Mouse (Mus musculus) thymus, adult 2 months (tissue): ENCODE data around the gene Ebpl. TPM values are rescaled to one million over a fixed set of nuclear protein-coding genes. Genes with fewer than 3 reads are reported as not detected.
"Not testable (repeated sequence)": the region's sequence is repeated elsewhere in the genome, so short reads cannot be mapped to it uniquely, and the experiment has no call there.

ENCODE experiments used
- DNase-seq: peaks from one replicate; pipeline ENCODE4 v3.0.0; 2021
- H3K27ac ChIP-seq: fragments of 200-500 bp; 2 replicates; pipeline ENCODE4 v1.5.1; 2012; ENCODE audit warnings: low read length, control low read depth; ENCODE audit not compliant: control insufficient read depth, insufficient read depth
- H3K27me3 ChIP-seq: fragments of 200-500 bp; 2 replicates; pipeline ENCODE4 v1.6.1; 2012; ENCODE audit warnings: mild to moderate bottlenecking, low read length, moderate library complexity, mixed read lengths; ENCODE audit not compliant: control insufficient read depth, insufficient read depth
- H3K36me3 ChIP-seq: fragments of 200-500 bp; 2 replicates; pipeline ENCODE4 v1.6.1; 2012; ENCODE audit warnings: mild to moderate bottlenecking, low read length, moderate library complexity; ENCODE audit not compliant: control insufficient read depth, insufficient read depth
- H3K4me1 ChIP-seq: fragments of 200-500 bp; replicated peaks from 2 replicates; pipeline ENCODE4 v1.6.1; 2012; ENCODE audit warnings: low read length; ENCODE audit not compliant: control insufficient read depth, insufficient read depth
- H3K4me3 ChIP-seq: fragments of 200-500 bp; 2 replicates; pipeline ENCODE4 v1.5.1; 2012; ENCODE audit warnings: mild to moderate bottlenecking, low read length, control low read depth, moderate library complexity; ENCODE audit not compliant: control insufficient read depth, insufficient read depth
- CTCF ChIP-seq: fragments of 200-500 bp; IDR thresholded peaks from 2 replicates; pipeline ENCODE4 v1.5.1; 2012; ENCODE audit warnings: mild to moderate bottlenecking, control low read depth, low read length, moderate library complexity, borderline replicate concordance; ENCODE audit not compliant: control insufficient read depth, poor library complexity, insufficient read depth; ENCODE audit errors: extremely low read depth
- POLR2A ChIP-seq: fragments of 200-500 bp; IDR thresholded peaks from 2 replicates; pipeline ENCODE4 v1.6.1; 2012; ENCODE audit warnings: mild to moderate bottlenecking, low read length, control low read depth, moderate library complexity; ENCODE audit not compliant: control insufficient read depth, poor library complexity, insufficient read depth; ENCODE audit errors: extremely low read depth
- WGBS: fragments of 180-500 bp; shearing (Covaris S2); methylation state at CpG from one replicate; pipeline ENCODE4 v1.1.7; 2018; 5-methylcytosine and 5-hydroxymethylcytosine counted together
- polyA plus RNA-seq: library from polyadenylated mRNA; depleted of rRNA; stranded (reverse); fragments of >200 nt; gene quantifications from 2 replicates; pipeline ENCODE4 v1.2.3, GENCODE M21; 2012

The Ebpl gene
- polyA plus RNA-seq, 1 experiment, result 2.0 TPM

GRCm38 (mm10) chr14:61327618-61328450 is 32.4 kb downstream of the Ebpl start:
- Histone ChIP-seq H3K36me3 (no peaks in the 10 kb centered on the region), H3K27ac (no peak overlapping the region), H3K27me3 (no peaks in the 10 kb centered on the region), H3K4me3 (peak overlapping the region; percentile 15; the same call in 1 of the 2 replicates), H3K4me1 (peaks cover 11% of the 10 kb centered on the region)
- WGBS, result 44% methylated on average over 19 of the region's 19 CpGs
- peak; percentile 57 for DNase-seq
- TF ChIP-seq CTCF (no peak), POLR2A (no peak)

- H3K27me3 ChIP-seq, H3K27ac ChIP-seq, H3K4me3 ChIP-seq, H3K36me3 ChIP-seq, DNase-seq: not testable (repeated sequence)
- WGBS, result 72% methylated on average over 6 of the region's 6 CpGs
- peaks cover 11% of the 10 kb centered on the region for H3K4me1 ChIP-seq
Measured at GRCm38 (mm10) chr14:61327007-61327406, 33.2 kb downstream of the Ebpl start.

GRCm38 (mm10) chr14:61322740-61323139 is 37.5 kb downstream of the Ebpl start:
- Histone ChIP-seq H3K4me1 (peaks cover 3% of the 10 kb centered on the region; the same call in 1 of the 2 replicates), H3K27me3 (no peaks in the 10 kb centered on the region), H3K27ac (no peak overlapping the region), H3K4me3 (no peak overlapping the region), H3K36me3 (no peaks in the 10 kb centered on the region)
- 92% methylated on average over 1 of the region's 1 CpGs for WGBS
- TF ChIP-seq CTCF (no peak), POLR2A (no peak)
- no peak for DNase-seq

- no peak for DNase-seq
- H3K27ac ChIP-seq, result no peak overlapping the region
- H3K27me3 ChIP-seq, result no peaks in the 10 kb centered on the region
- 84% methylated on average over 4 of the region's 4 CpGs for WGBS
- TF ChIP-seq CTCF (no peak), POLR2A (no peak)
- no peaks in the 10 kb centered on the region for H3K36me3 ChIP-seq
- H3K4me3 ChIP-seq, result no peak overlapping the region
- H3K4me1 ChIP-seq, result no peaks in the 10 kb centered on the region
Measured at GRCm38 (mm10) chr14:61321200-61321599, 39.0 kb downstream of the Ebpl start.

- no peaks in the 10 kb centered on the region for H3K27me3 ChIP-seq
- H3K4me3 ChIP-seq, result no peak overlapping the region
- no peak for TF ChIP-seq POLR2A
- no peak for TF ChIP-seq CTCF
- no peak overlapping the region for H3K27ac ChIP-seq
- no peak for DNase-seq
- no peaks in the 10 kb centered on the region for H3K36me3 ChIP-seq
- WGBS, result 100% methylated on average over 1 of the region's 1 CpGs
- H3K4me1 ChIP-seq, result no peaks in the 10 kb centered on the region
Measured at GRCm38 (mm10) chr14:61320765-61321164, 39.5 kb downstream of the Ebpl start.

GRCm38 (mm10) chr14:61316861-61317260 is 43.4 kb downstream of the Ebpl start:
- Histone ChIP-seq H3K27ac (no peak overlapping the region), H3K4me3 (no peak overlapping the region), H3K4me1 (no peaks in the 10 kb centered on the region), H3K27me3 (no peaks in the 10 kb centered on the region), H3K36me3 (no peaks in the 10 kb centered on the region)
- WGBS, result 50% methylated on average over 4 of the region's 4 CpGs
- TF ChIP-seq POLR2A (no peak), CTCF (peak; percentile 25; the same call in 1 of the 2 replicates)
- DNase-seq, result peak; percentile 69
